Mouse (Mus musculus) midbrain, embryonic 11.5 days (tissue): ENCODE results near the gene Gm11492. TPM values are rescaled to one million over a fixed set of nuclear protein-coding genes. Genes with fewer than 3 reads are reported as not detected.
A peak's percentile ranks its signal among the peaks of the same experiment; 100 is the strongest.

Source experiments
- ATAC-seq: fragments of 200-750 bp; cut with Nextera tagmentation; 2 replicates; pipeline ENCODE4 v1.8.0; 2017; ENCODE audit warnings: moderate TSS enrichment, moderate library complexity; ENCODE audit not compliant: low FRiP score
- DNase-seq: peaks from one replicate; pipeline ENCODE4 v3.0.0; 2015; ENCODE audit warnings: low spot score; ENCODE audit errors: missing footprints
- H3K27ac ChIP-seq: fragments of 300-500 bp; sonication (generic); 2 replicates; pipeline ENCODE4 v1.5.1; 2014; ENCODE audit warnings: low read depth, low read length
- H3K27me3 ChIP-seq: fragments of 300-500 bp; sonication (generic); 2 replicates; pipeline ENCODE4 v1.6.1; 2014; ENCODE audit warnings: mild to moderate bottlenecking, low read length, moderate library complexity, mixed read lengths; ENCODE audit not compliant: control insufficient read depth, insufficient read depth
- H3K36me3 ChIP-seq: fragments of 300-500 bp; sonication (generic); 2 replicates; pipeline ENCODE4 v1.6.1; 2014; ENCODE audit warnings: mild to moderate bottlenecking, low read length, moderate library complexity, mixed read lengths; ENCODE audit not compliant: control insufficient read depth, insufficient read depth
- H3K4me1 ChIP-seq: fragments of 300-500 bp; sonication (generic); 2 replicates; pipeline ENCODE4 v1.6.1; 2014; ENCODE audit warnings: low read length; ENCODE audit not compliant: control insufficient read depth, insufficient read depth
- H3K4me2 ChIP-seq: fragments of 300-500 bp; sonication (generic); 2 replicates; pipeline ENCODE4 v1.6.1; 2014; ENCODE audit warnings: mild to moderate bottlenecking, moderate library complexity
- H3K4me3 ChIP-seq: fragments of 300-500 bp; sonication (generic); 2 replicates; pipeline ENCODE4 v1.5.1; 2014; ENCODE audit warnings: low read depth, low read length
- H3K9ac ChIP-seq: fragments of 300-500 bp; sonication (generic); 2 replicates; pipeline ENCODE4 v1.6.1; 2014; ENCODE audit warnings: low read length
- H3K9me3 ChIP-seq: fragments of 300-500 bp; sonication (generic); 2 replicates; pipeline ENCODE4 v1.6.1; 2016; ENCODE audit warnings: low read length; ENCODE audit not compliant: control insufficient read depth
- WGBS: fragments of 180-500 bp; shearing (Covaris S2); extraction: QIAGEN DNeasy Blood & Tissue Kit; methylation state at CpG from one replicate; pipeline ENCODE4 v1.1.7; 2014; 5-methylcytosine and 5-hydroxymethylcytosine counted together
- polyA plus RNA-seq: library from polyadenylated mRNA; unstranded; fragments of >200 nt; fragmentation: Nextera tagmentation; extraction: Ambion mirVana; gene quantifications from 2 replicates; pipeline ENCODE4 v1.2.1, GENCODE M21; 2014

Gm11492 gene
- polyA plus RNA-seq, 1 experiment from 2014 or later: not detected

- ATAC-seq: no peak
- Histone ChIP-seq H3K9ac (no peak overlapping the region), H3K9me3 (no peaks in the 10 kb centered on the region), H3K27me3 (no peaks in the 10 kb centered on the region), H3K4me1 (peaks cover 13% of the 10 kb centered on the region; the same call in 1 of the 2 replicates), H3K4me2 (peak overlapping the region; percentile 92), H3K36me3 (no peaks in the 10 kb centered on the region), H3K4me3 (peak overlapping the region; percentile 52), H3K27ac (no peak overlapping the region)
- WGBS: 9% methylated on average over 6 of the region's 6 CpGs
- DNase-seq: peak; percentile 87
Measured at GRCm38 (mm10) chr11:87577601-87578248, 11.3 kb downstream of the Gm11492 start.

GRCm38 (mm10) chr11:87578249-87578962 lies 12.0 kb downstream of the Gm11492 start:
- H3K9ac ChIP-seq: peak overlapping the region; percentile 67
- peak overlapping the region; percentile 92 for H3K4me2 ChIP-seq
- DNase-seq: peak; percentile 95
- 1% methylated on average over 40 of the region's 40 CpGs for WGBS
- H3K27ac ChIP-seq: no peak overlapping the region
- H3K36me3 ChIP-seq: no peaks in the 10 kb centered on the region
- H3K4me3 ChIP-seq: peak overlapping the region; percentile 52
- no peaks in the 10 kb centered on the region for H3K9me3 ChIP-seq
- peaks cover 13% of the 10 kb centered on the region; the same call in 1 of the 2 replicates for H3K4me1 ChIP-seq
- H3K27me3 ChIP-seq: no peaks in the 10 kb centered on the region
- ATAC-seq: peak; percentile 71

GRCm38 (mm10) chr11:87578963-87579601 lies 12.6 kb downstream of the Gm11492 start:
- peak; percentile 38 for ATAC-seq
- Histone ChIP-seq H3K9me3 (no peaks in the 10 kb centered on the region), H3K4me1 (peaks cover 13% of the 10 kb centered on the region; the same call in 1 of the 2 replicates), H3K4me3 (peak overlapping the region; percentile 52), H3K4me2 (peak overlapping the region; percentile 92), H3K27me3 (no peaks in the 10 kb centered on the region), H3K9ac (peak overlapping the region; percentile 67), H3K27ac (no peak overlapping the region), H3K36me3 (no peaks in the 10 kb centered on the region)
- WGBS: 17% methylated on average over 9 of the region's 10 CpGs
- DNase-seq: peak; percentile 88

GRCm38 (mm10) chr11:87579713-87580112 lies 13.3 kb downstream of the Gm11492 start:
- Histone ChIP-seq H3K36me3 (no peaks in the 10 kb centered on the region), H3K4me1 (peaks cover 13% of the 10 kb centered on the region; the same call in 1 of the 2 replicates), H3K4me2 (no peak overlapping the region), H3K9me3 (no peaks in the 10 kb centered on the region), H3K27ac (no peak overlapping the region), H3K9ac (no peak overlapping the region), H3K4me3 (no peak overlapping the region), H3K27me3 (no peaks in the 10 kb centered on the region)
- no peak for ATAC-seq
- 24% methylated on average over 1 of the region's 1 CpGs for WGBS
- no peak for DNase-seq

GRCm38 (mm10) chr11:87580543-87581085 lies 14.2 kb downstream of the Gm11492 start:
- Histone ChIP-seq H3K4me1 (peaks cover 13% of the 10 kb centered on the region; the same call in 1 of the 2 replicates), H3K27me3 (no peaks in the 10 kb centered on the region), H3K4me3 (no peak overlapping the region), H3K9me3 (no peaks in the 10 kb centered on the region), H3K9ac (no peak overlapping the region), H3K4me2 (no peak overlapping the region), H3K27ac (no peak overlapping the region), H3K36me3 (no peaks in the 10 kb centered on the region)
- ATAC-seq: no peak
- DNase-seq: no peak
- 38% methylated on average over 10 of the region's 10 CpGs for WGBS

- WGBS: 89% methylated on average over 12 of the region's 12 CpGs
- H3K4me1 ChIP-seq: peaks cover 13% of the 10 kb centered on the region; the same call in 1 of the 2 replicates
Measured at GRCm38 (mm10) chr11:87581161-87581865, 14.9 kb downstream of the Gm11492 start.

GRCm38 (mm10) chr11:87581933-87582710 lies 15.7 kb downstream of the Gm11492 start:
- no peak overlapping the region for H3K9ac ChIP-seq

More at GRCm38 (mm10) chr11:87581161-87581865, 14.9 kb downstream of the Gm11492 start:
- Histone ChIP-seq H3K9ac (no peak overlapping the region), H3K27ac (no peak overlapping the region), H3K36me3 (no peaks in the 10 kb centered on the region), H3K4me3 (no peak overlapping the region), H3K9me3 (no peaks in the 10 kb centered on the region), H3K27me3 (no peaks in the 10 kb centered on the region), H3K4me2 (no peak overlapping the region)
- DNase-seq: no peak
- no peak for ATAC-seq

More at GRCm38 (mm10) chr11:87581933-87582710, 15.7 kb downstream of the Gm11492 start:
- no peak overlapping the region for H3K4me3 ChIP-seq
- ATAC-seq (no peak), DNase-seq (no peak)
- H3K9me3 ChIP-seq: no peaks in the 10 kb centered on the region
- no peak overlapping the region for H3K4me2 ChIP-seq
- H3K27me3 ChIP-seq: no peaks in the 10 kb centered on the region
- no peaks in the 10 kb centered on the region for H3K36me3 ChIP-seq
- WGBS: 88% methylated on average over 8 of the region's 8 CpGs
- peaks cover 13% of the 10 kb centered on the region; the same call in 1 of the 2 replicates for H3K4me1 ChIP-seq
- H3K27ac ChIP-seq: no peak overlapping the region
